Mouse (Mus musculus) testis, adult 2 months (tissue): ENCODE data around the gene Rpl6. TPM values are rescaled to one million over a fixed set of nuclear protein-coding genes. Genes with fewer than 3 reads are reported as not detected.
"Not testable (repeated sequence)": the region's sequence is repeated elsewhere in the genome, so short reads cannot be mapped to it uniquely, and the experiment has no call there.

Source experiments
- H3K27ac ChIP-seq: fragments of 200-500 bp; 2 replicates; pipeline ENCODE4 v1.5.1; 2012; ENCODE audit warnings: low read depth, low read length; ENCODE audit not compliant: control insufficient read depth, insufficient read depth
- H3K27me3 ChIP-seq: fragments of 200-500 bp; 2 replicates; pipeline ENCODE4 v1.6.1; 2012; ENCODE audit warnings: mild to moderate bottlenecking, low read length, moderate library complexity; ENCODE audit not compliant: control insufficient read depth, insufficient read depth
- H3K36me3 ChIP-seq: fragments of 200-500 bp; 2 replicates; pipeline ENCODE4 v1.6.1; 2012; ENCODE audit warnings: mild to moderate bottlenecking, low read length; ENCODE audit not compliant: control insufficient read depth, insufficient read depth
- H3K4me1 ChIP-seq: fragments of 200-500 bp; 2 replicates; pipeline ENCODE4 v1.6.1; 2012; ENCODE audit warnings: low read length; ENCODE audit not compliant: control insufficient read depth, insufficient read depth
- H3K4me3 ChIP-seq: fragments of 200-500 bp; 2 replicates; pipeline ENCODE4 v1.5.1; 2012; ENCODE audit warnings: low read depth, mild to moderate bottlenecking, low read length, moderate library complexity, mixed read lengths; ENCODE audit not compliant: control insufficient read depth
- CTCF ChIP-seq: fragments of 200-500 bp; IDR thresholded peaks from 2 replicates; pipeline ENCODE4 v1.5.1; 2012; ENCODE audit warnings: low read depth, mild to moderate bottlenecking, inconsistent platforms, low read length, moderate library complexity; ENCODE audit not compliant: control insufficient read depth, insufficient read depth, insufficient replicate concordance
- POLR2A ChIP-seq: fragments of 200-500 bp; IDR thresholded peaks from 2 replicates; pipeline ENCODE4 v1.6.1; 2012; ENCODE audit warnings: low read depth, mild to moderate bottlenecking, inconsistent platforms, low read length, moderate library complexity; ENCODE audit not compliant: control insufficient read depth
- polyA plus RNA-seq: library from polyadenylated mRNA; depleted of rRNA; stranded (reverse); fragments of >200 nt; gene quantifications from 2 replicates; pipeline ENCODE4 v1.2.3, GENCODE M21; 2012

Gene Rpl6
- polyA plus RNA-seq, 1 experiment: 84.3 TPM

GRCm38 (mm10) chr5:121219190-121219589 is 14.9 kb downstream of the Rpl6 start:
- Histone ChIP-seq H3K4me3 (no peak overlapping the region), H3K27ac (no peak overlapping the region), H3K4me1 (peaks cover 11% of the 10 kb centered on the region), H3K27me3 (no peaks in the 10 kb centered on the region), H3K36me3 (no peaks in the 10 kb centered on the region)
- TF ChIP-seq CTCF: no peak
- TF ChIP-seq POLR2A: no peak

DNA sequence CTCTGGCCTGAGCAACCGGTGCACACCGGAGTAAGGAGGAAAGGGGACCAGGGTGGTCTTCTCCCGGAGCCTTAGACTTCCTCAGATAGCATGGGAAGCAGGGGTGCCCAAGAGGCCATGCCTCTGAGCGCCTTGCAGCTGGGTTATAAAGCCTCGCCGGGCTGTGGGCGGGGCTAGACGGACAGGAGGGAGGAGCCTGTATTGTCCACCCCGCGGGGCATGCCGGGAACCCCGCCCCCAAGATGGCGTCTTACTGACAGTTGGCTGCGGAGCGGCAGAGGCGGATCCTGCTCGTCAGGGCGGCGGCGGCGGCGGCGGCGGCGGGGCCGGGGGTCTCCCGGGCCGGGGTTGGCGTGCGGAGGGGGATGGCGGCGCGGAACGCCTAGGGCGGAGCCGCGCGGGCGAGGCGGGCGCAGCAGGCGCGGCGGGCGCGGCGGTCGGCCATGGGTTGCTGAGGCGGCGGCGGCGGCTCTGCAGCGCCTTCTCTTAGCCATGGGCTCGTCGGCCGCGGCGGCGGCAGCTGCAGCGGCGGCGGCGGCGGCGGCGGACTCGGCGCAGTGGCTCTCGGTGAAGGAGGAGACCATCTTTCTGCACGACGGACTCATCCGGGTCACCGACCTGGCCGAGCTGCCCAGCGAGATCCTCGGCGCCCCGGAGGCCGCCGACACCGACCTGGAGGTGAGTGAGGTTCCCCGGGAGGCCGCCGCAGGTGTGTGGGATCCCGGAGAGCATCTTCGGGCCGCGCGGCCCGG is 15.9 kb downstream of the Rpl6 start, which contains the start of gene Hectd4:
Hectd4 (plus strand) TSS at position 240 of the 752 bp plus-strand sequence.
- Histone ChIP-seq H3K27ac (peak within 1 kb of the TSS; percentile 81), H3K27me3 (no peaks in the 10 kb centered on the region), H3K4me1 (peaks cover 11% of the 10 kb centered on the region), H3K4me3 (peak within 1 kb of the TSS; percentile 96), H3K36me3 (no peaks in the 10 kb centered on the region)
- no peak for TF ChIP-seq CTCF
- peak; percentile 93 for TF ChIP-seq POLR2A

DNA sequence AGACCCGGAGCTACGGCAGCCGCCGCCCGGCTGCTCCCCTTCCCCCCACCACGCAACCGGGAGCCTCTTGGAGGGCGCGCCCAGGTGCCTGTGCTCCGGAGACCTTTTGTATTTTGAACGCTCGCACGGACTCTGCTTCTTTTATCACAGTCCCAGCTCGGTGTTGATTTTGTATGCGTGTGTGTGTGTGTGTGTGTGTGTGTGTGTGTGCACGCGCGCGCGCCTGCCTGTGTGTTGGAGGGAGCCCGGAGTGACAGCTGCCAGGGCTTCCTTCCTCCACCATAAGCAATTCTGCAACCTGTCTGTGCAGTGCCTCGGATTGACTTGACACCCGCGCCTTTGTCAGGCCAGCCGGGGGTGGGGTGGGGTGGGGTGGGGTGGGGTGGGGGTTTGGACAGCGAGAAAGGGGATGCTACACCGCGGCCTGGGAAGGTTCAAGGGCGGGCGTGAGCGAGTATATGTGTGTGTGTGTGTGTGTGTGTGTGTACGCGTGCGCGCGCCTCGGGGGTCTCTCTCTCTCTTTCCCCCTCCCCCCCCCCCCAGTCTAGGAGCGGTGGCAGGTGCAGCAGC is 16.5 kb downstream of the Rpl6 start:
- H3K36me3 ChIP-seq: no peaks in the 10 kb centered on the region
- peak overlapping the region; percentile 81 for H3K27ac ChIP-seq
- peaks cover 11% of the 10 kb centered on the region for H3K4me1 ChIP-seq
- H3K27me3 ChIP-seq: no peaks in the 10 kb centered on the region
- no peak for TF ChIP-seq POLR2A
- TF ChIP-seq CTCF: no peak
- peak overlapping the region; percentile 96 for H3K4me3 ChIP-seq

GRCm38 (mm10) chr5:121221328-121221850 is 17.1 kb downstream of the Rpl6 start:
- no peak overlapping the region for H3K27ac ChIP-seq
- H3K27me3 ChIP-seq: no peaks in the 10 kb centered on the region
- H3K4me1 ChIP-seq: peaks cover 8% of the 10 kb centered on the region
- peak overlapping the region; percentile 82 for H3K4me3 ChIP-seq
- H3K36me3 ChIP-seq: no peaks in the 10 kb centered on the region
- no peak for TF ChIP-seq CTCF
- no peak for TF ChIP-seq POLR2A

- H3K27me3 ChIP-seq, H3K27ac ChIP-seq, H3K4me3 ChIP-seq, H3K4me1 ChIP-seq, H3K36me3 ChIP-seq: not testable (repeated sequence)
Observed at GRCm38 (mm10) chr5:121224020-121224419, 19.7 kb downstream of the Rpl6 start.

DNA sequence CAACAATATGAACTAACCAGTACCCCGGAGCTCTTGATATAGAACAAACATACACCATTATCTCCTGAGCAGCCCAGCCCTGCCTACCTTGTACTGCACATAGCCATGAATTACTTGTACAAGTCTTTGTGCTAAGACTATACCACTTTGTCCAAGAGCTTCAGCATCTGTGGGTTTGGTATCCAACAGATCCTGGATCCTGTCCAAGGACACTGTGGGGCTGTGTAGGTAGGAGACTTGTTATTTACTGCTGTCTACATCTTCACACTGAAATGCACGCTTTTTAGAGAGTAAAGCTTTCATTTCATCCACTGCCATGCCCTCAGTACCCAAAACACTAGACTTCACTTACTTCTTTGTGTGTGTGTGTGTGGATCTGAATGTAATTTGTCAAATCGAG is 20.6 kb downstream of the Rpl6 start:
- no peak for TF ChIP-seq CTCF
- TF ChIP-seq POLR2A: no peak
- H3K4me1 ChIP-seq: peaks cover 7% of the 10 kb centered on the region
- H3K4me3 ChIP-seq: no peak overlapping the region
- H3K27ac ChIP-seq: no peak overlapping the region
- no peaks in the 10 kb centered on the region for H3K27me3 ChIP-seq
- no peaks in the 10 kb centered on the region for H3K36me3 ChIP-seq

GRCm38 (mm10) chr5:121225854-121226253 is 21.6 kb downstream of the Rpl6 start:
- Histone ChIP-seq H3K36me3 (no peaks in the 10 kb centered on the region), H3K27ac (no peak overlapping the region), H3K4me1 (peaks cover 9% of the 10 kb centered on the region), H3K4me3 (no peak overlapping the region), H3K27me3 (no peaks in the 10 kb centered on the region)
- no peak for TF ChIP-seq POLR2A
- no peak for TF ChIP-seq CTCF
